Mouse (Mus musculus): ENCODE measurements around the gene Slc15a4.

- no peak for TF ChIP-seq POLR2A (IDR thresholded peaks at IDR 0.05; ENCODE audit: borderline replicate concordance, extremely low read depth, low read depth, low read length)
- no peak for TF ChIP-seq CTCF (IDR thresholded peaks at IDR 0.05; ENCODE audit: insufficient read depth, low read length)
Measured at GRCm38 (mm10) chr5:127677561-127677960, 44.9 kb upstream of the Slc15a4 start.
